Mouse (Mus musculus) embryonic facial prominence, embryonic 13.5 days (tissue): ENCODE results near the gene Hs3st6. TPM values are rescaled to one million over a fixed set of nuclear protein-coding genes. Genes with fewer than 3 reads are reported as not detected.
A peak's percentile ranks its signal among the peaks of the same experiment; 100 is the strongest.

Source experiments
- ATAC-seq: fragments of 200-750 bp; cut with Nextera tagmentation; 2 replicates; pipeline ENCODE4 v1.8.0; 2017; ENCODE audit warnings: low read depth; ENCODE audit not compliant: insufficient number of reproducible peaks, insufficient read depth, low FRiP score, low TSS enrichment
- H3K27ac ChIP-seq: fragments of 300-500 bp; sonication (generic); 2 replicates; pipeline ENCODE4 v1.5.1; 2015; ENCODE audit warnings: moderate library complexity, mild to moderate bottlenecking, inconsistent platforms
- H3K27me3 ChIP-seq: fragments of 300-500 bp; sonication (generic); 2 replicates; pipeline ENCODE4 v1.6.1; 2015; ENCODE audit warnings: mild to moderate bottlenecking, inconsistent platforms
- H3K36me3 ChIP-seq: fragments of 300-500 bp; sonication (generic); 2 replicates; pipeline ENCODE4 v1.6.1; 2015; ENCODE audit warnings: mild to moderate bottlenecking, inconsistent platforms
- H3K4me1 ChIP-seq: fragments of 300-500 bp; sonication (generic); 2 replicates; pipeline ENCODE4 v1.6.1; 2015; ENCODE audit warnings: inconsistent platforms
- H3K4me2 ChIP-seq: fragments of 300-500 bp; sonication (generic); 2 replicates; pipeline ENCODE4 v1.6.1; 2015; ENCODE audit warnings: moderate library complexity, mild to moderate bottlenecking, inconsistent platforms
- H3K4me3 ChIP-seq: fragments of 300-500 bp; sonication (generic); 2 replicates; pipeline ENCODE4 v1.5.1; 2015; ENCODE audit warnings: mild to moderate bottlenecking, inconsistent platforms
- H3K9ac ChIP-seq: fragments of 300-500 bp; sonication (generic); 2 replicates; pipeline ENCODE4 v1.6.1; 2015; ENCODE audit warnings: mild to moderate bottlenecking, inconsistent platforms
- H3K9me3 ChIP-seq: fragments of 300-500 bp; sonication (generic); 2 replicates; pipeline ENCODE4 v1.6.1; 2016; ENCODE audit warnings: inconsistent platforms
- WGBS: fragments of 180-500 bp; shearing (Covaris S2); methylation state at CpG from one replicate; pipeline ENCODE4 v1.1.7; 2015; ENCODE audit warnings: mixed read lengths; 5-methylcytosine and 5-hydroxymethylcytosine counted together
- polyA plus RNA-seq: library from polyadenylated mRNA; unstranded; fragments of >200 nt; fragmentation: Nextera tagmentation; extraction: Ambion mirVana; gene quantifications from 2 replicates; pipeline ENCODE4 v1.2.1, GENCODE M21; 2015

Gene Hs3st6
- polyA plus RNA-seq, 1 experiment from 2014 or later = 21.6 TPM

- peak overlapping the region; percentile 77 for H3K27ac ChIP-seq
- peaks cover 20% of the 10 kb centered on the region for H3K36me3 ChIP-seq
- no peak overlapping the region for H3K4me3 ChIP-seq
- WGBS = 23% methylated on average over 7 of the region's 7 CpGs
- peaks cover 22% of the 10 kb centered on the region for H3K4me1 ChIP-seq
- peaks cover 11% of the 10 kb centered on the region for H3K27me3 ChIP-seq
- H3K4me2 ChIP-seq = no peak overlapping the region
- H3K9me3 ChIP-seq = no peaks in the 10 kb centered on the region
- 0 out of 2 replicates have a peak, but pooled peaks have one; percentile 50 for ATAC-seq
- H3K9ac ChIP-seq = no peak overlapping the region
These were observed 7.0 kb upstream of the Hs3st6 start for GRCm38 (mm10) chr17:24745526-24746497.

DNA sequence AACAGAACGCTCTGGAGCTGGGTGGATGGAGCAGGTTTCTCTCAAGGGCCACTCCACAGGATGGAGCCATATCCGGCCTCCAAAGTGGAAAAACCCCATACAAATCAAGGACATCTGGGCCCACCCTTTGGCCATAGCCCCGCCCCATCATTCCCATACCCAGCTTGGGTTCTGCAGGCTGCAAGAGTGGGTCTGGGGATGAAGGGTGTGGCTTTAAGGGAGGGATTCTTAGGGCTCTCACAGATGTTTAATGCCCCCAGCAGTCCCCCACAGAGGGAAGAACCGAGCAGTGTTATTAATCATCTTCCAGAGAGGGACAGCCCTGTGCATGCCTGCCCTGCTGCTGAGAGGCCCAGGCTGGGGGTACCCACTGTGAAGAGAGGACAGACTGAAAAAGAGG lies 5.8 kb upstream of the Hs3st6 start:
- WGBS = 30% methylated on average over 4 of the region's 4 CpGs
- Histone ChIP-seq H3K36me3 (peaks cover 8% of the 10 kb centered on the region), H3K9me3 (no peaks in the 10 kb centered on the region), H3K4me3 (no peak overlapping the region), H3K9ac (0 out of 2 replicates have a peak overlapping the region, but pooled peaks have one; percentile 23), H3K27ac (peak overlapping the region; percentile 77), H3K4me1 (peaks cover 33% of the 10 kb centered on the region), H3K27me3 (peaks cover 22% of the 10 kb centered on the region), H3K4me2 (no peak overlapping the region; the same call in 1 of the 2 replicates)
- ATAC-seq = peak; percentile 41; the same call in 1 of the 2 replicates

DNA sequence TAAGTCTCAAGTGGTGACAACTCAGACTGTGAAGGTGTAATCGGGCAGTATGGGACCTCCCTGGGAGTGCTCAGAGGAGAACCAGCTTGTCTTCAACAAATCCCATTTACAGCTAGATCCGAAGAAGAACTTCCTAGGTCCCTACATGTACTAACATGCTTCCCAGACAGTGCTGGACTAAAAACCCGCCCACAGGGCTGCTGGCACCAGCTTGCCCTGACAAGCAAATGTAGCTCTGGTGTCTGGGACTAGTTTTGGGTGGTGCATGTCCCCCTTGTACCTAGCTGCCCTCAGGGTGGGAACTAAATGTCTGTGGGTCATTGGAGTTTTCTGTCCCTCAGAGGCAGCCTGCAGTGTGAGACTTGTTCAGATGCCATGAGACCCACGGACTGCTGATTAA lies 1.3 kb upstream of the Hs3st6 start:
- Histone ChIP-seq H3K27ac (0 out of 2 replicates have a peak overlapping the region, but pooled peaks have one; percentile 5), H3K27me3 (peaks cover 59% of the 10 kb centered on the region), H3K4me2 (peak overlapping the region; percentile 45), H3K9me3 (no peaks in the 10 kb centered on the region), H3K4me3 (peak overlapping the region; percentile 10; the same call in 1 of the 2 replicates), H3K4me1 (peaks cover 61% of the 10 kb centered on the region), H3K9ac (no peak overlapping the region), H3K36me3 (no peaks in the 10 kb centered on the region)
- ATAC-seq = no peak
- 22% methylated on average over 4 of the region's 4 CpGs for WGBS

DNA sequence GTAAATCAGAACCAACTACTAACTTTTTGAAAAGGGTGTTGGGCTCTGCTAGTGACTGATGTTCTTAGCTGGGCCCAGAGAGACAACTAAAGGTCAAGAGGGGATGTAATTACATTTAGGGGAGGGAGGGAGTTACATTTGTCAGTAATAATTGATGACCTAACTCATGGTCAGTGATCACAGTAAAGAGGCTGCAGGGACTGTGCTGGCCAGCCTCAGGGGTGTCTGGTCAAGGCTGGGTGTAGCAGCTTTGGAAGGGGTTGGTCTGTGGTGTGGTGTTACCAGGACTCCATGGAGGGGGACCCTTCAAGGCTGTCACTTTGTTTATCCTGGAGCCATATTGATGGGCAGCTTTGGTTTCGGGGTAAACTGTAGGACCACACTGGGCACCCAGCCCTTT lies 4.6 kb downstream of the Hs3st6 start:
- H3K4me3 ChIP-seq = no peak overlapping the region
- peaks cover 57% of the 10 kb centered on the region for H3K4me1 ChIP-seq
- peaks cover 34% of the 10 kb centered on the region for H3K27me3 ChIP-seq
- H3K36me3 ChIP-seq = no peaks in the 10 kb centered on the region
- H3K9ac ChIP-seq = no peak overlapping the region
- no peak for ATAC-seq
- H3K27ac ChIP-seq = no peak overlapping the region
- WGBS = 91% methylated on average over 1 of the region's 1 CpGs
- no peaks in the 10 kb centered on the region for H3K9me3 ChIP-seq
- H3K4me2 ChIP-seq = no peak overlapping the region

DNA sequence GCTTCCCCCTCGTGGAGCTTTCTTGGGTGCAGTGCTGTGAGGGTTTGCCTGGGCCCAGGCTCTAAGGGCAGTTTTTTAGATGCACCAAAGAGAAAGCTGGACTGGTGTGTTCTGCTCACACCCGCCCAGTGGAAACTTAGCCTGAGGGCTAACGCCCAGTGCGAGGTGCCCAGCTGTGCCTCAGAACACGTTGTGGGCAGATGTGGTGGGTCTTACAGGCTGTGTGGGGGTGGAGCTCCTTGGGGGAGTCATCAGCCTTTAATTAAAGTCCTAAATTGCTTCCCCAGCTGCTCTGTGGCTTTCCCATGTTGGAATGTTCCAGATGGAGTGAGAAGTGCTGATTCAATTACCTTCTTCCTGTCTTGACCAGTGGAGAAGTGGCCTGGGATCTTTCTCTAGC lies 8.3 kb downstream of the Hs3st6 start:
- Histone ChIP-seq H3K4me1 (peaks cover 51% of the 10 kb centered on the region), H3K4me2 (no peak overlapping the region), H3K9me3 (no peaks in the 10 kb centered on the region), H3K9ac (no peak overlapping the region), H3K27me3 (no peaks in the 10 kb centered on the region), H3K36me3 (no peaks in the 10 kb centered on the region), H3K27ac (peak overlapping the region; percentile 44), H3K4me3 (no peak overlapping the region)
- WGBS = 31% methylated on average over 5 of the region's 5 CpGs
- no peak for ATAC-seq

DNA sequence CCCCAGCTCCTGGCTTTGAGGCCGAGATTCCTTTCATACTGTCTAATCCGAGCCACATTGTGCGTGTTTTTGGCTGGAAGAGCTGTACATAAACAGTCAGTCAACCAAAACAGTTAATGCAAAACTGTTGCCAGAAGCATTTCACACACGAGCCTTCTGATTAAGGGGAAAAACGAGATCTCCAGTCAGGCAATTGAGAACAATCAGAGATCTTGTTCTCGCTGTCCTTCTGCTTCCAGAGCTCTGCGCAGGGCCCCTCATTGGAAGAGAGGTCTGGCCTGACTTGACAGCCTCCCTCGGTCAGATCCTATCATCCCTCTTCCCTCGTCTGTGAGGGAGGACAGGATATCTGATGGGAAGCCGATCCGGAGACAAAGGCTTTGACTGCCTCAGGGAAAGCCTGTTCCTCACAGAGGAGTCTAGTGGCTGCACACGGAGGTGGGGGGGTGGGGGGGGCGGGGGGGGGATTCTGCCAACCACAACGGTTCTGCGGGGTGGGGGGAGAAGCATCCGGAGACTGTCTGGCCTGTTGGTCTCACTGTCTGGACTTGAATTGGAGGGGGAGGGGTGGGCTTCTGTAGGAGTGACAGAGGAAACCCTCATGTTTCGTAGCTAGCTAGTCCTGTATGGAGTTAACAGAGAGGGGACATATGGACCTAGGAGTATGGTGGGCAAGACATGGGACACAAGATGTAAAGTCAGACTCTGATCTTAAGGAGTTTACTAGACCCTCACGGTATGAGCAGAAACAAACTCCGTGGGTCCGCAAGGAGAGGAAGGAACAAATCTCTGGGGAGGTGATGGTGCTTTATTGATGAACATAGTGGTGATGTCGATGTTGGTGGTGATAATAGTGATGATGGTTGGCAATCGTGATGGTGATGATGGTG lies 12.5 kb downstream of the Hs3st6 start:
- Histone ChIP-seq H3K4me1 (peaks cover 71% of the 10 kb centered on the region), H3K9me3 (no peaks in the 10 kb centered on the region), H3K4me2 (peak overlapping the region; percentile 39), H3K4me3 (0 out of 2 replicates have a peak overlapping the region, but pooled peaks have one; percentile 9), H3K27ac (peak overlapping the region; percentile 88), H3K9ac (peak overlapping the region; percentile 51; the same call in 1 of the 2 replicates), H3K27me3 (no peaks in the 10 kb centered on the region), H3K36me3 (no peaks in the 10 kb centered on the region)
- 23% methylated on average over 21 of the region's 22 CpGs for WGBS
- ATAC-seq = peak; percentile 61; the same call in 1 of the 2 replicates

DNA sequence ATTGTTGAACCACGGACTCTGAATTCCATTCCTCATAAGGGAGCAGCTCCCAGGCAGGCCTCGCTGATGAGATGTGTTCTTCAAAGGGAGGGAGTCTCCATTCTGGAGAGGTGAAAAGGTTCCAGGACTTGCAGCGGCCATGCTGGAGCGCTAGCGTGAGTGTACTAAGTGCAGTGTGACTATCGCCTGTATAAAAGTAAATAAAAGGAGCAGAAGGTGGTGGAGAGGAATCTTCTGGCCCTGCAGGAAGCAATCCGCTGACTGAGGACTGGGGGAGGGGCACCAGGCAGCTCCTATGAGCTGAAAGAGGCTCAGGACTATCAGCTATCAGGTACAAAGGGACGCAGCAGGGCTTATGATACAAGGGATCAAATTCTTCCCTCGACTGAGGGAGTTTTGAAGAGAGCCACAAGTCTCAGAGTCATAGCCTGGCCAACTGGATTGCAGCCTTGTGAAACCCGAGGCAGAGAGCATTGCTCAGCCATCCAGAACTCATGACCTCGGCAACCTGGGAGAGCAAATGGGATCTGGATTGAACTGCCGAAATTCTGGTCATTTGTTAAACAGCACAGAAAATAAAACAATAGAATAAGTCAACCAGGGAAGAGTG lies 13.6 kb downstream of the Hs3st6 start:
- Histone ChIP-seq H3K9ac (no peak overlapping the region), H3K4me2 (no peak overlapping the region), H3K9me3 (no peaks in the 10 kb centered on the region), H3K27me3 (no peaks in the 10 kb centered on the region), H3K4me1 (peaks cover 63% of the 10 kb centered on the region), H3K4me3 (no peak overlapping the region), H3K36me3 (no peaks in the 10 kb centered on the region), H3K27ac (peak overlapping the region; percentile 88; the same call in 1 of the 2 replicates)
- WGBS = 27% methylated on average over 12 of the region's 12 CpGs
- ATAC-seq = no peak

DNA sequence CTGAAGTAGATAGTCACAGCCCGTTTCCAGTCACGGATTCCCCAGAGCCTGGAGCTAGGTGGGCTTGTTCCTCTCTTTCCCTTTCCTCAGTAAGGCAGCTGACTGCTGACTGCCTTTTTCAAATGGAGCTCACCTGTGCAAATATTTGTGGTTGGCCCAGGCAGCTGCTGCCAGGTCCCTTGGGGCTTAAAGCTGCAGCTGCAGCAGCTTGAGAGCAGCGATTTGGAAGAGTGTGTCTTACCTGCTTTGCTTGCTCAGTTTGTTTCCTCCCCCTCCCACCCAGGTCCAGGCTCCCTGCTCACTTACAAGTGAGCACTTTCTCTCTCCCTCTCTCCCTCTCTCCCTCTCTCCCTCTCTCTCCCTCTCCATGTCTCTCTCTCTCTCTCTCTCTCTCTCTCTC lies 16.4 kb downstream of the Hs3st6 start:
- Histone ChIP-seq H3K27ac (peak overlapping the region; percentile 39; the same call in 1 of the 2 replicates), H3K9me3 (no peaks in the 10 kb centered on the region), H3K4me3 (no peak overlapping the region), H3K9ac (no peak overlapping the region), H3K27me3 (no peaks in the 10 kb centered on the region), H3K4me2 (no peak overlapping the region), H3K4me1 (peaks cover 47% of the 10 kb centered on the region), H3K36me3 (no peaks in the 10 kb centered on the region)
- no peak for ATAC-seq
- 34% methylated on average over 3 of the region's 3 CpGs for WGBS

DNA sequence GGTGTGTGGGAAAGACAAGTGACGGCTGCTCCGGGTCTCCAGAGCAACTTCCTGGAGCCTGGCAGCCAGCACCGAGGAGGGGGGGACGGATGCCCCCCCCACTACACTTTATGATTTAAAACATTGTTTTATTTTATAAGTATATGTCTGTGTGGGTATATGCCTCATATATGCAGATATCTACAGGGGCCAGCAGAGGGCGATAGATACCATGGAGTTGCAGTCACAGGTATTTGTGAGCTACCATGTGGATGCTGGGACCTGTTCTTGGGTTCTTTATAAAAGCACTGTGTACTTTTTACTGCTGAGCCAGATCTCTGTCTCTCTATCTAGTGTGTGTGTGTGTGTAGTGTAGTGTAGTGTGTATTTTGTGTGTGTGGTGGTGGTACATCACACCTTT lies 20.5 kb downstream of the Hs3st6 start:
- no peak overlapping the region for H3K4me2 ChIP-seq
- no peak overlapping the region for H3K27ac ChIP-seq
- no peaks in the 10 kb centered on the region for H3K9me3 ChIP-seq
- H3K27me3 ChIP-seq = no peaks in the 10 kb centered on the region
- WGBS = 90% methylated on average over 5 of the region's 5 CpGs
- no peak overlapping the region for H3K4me3 ChIP-seq
- ATAC-seq = no peak
- peaks cover 14% of the 10 kb centered on the region for H3K4me1 ChIP-seq
- H3K9ac ChIP-seq = no peak overlapping the region
- no peaks in the 10 kb centered on the region for H3K36me3 ChIP-seq

- Histone ChIP-seq H3K9ac (no peak overlapping the region), H3K27me3 (no peaks in the 10 kb centered on the region), H3K4me1 (0 out of 2 replicates have a peak, but pooled peaks cover 3% of the 10 kb centered on the region), H3K36me3 (no peaks in the 10 kb centered on the region), H3K27ac (no peak overlapping the region), H3K4me3 (no peak overlapping the region), H3K9me3 (no peaks in the 10 kb centered on the region), H3K4me2 (no peak overlapping the region)
- no peak for ATAC-seq
- 75% methylated on average over 8 of the region's 8 CpGs for WGBS
These were observed 22.4 kb downstream of the Hs3st6 start for GRCm38 (mm10) chr17:24775173-24775572.

GRCm38 (mm10) chr17:24777073-24777472 lies 24.3 kb downstream of the Hs3st6 start:
- no peak for ATAC-seq
- Histone ChIP-seq H3K36me3 (no peaks in the 10 kb centered on the region), H3K9me3 (no peaks in the 10 kb centered on the region), H3K27ac (no peak overlapping the region), H3K27me3 (no peaks in the 10 kb centered on the region), H3K4me1 (0 out of 2 replicates have a peak, but pooled peaks cover 3% of the 10 kb centered on the region), H3K4me3 (no peak overlapping the region), H3K4me2 (no peak overlapping the region), H3K9ac (no peak overlapping the region)
- WGBS = 73% methylated on average over 2 of the region's 2 CpGs
